Mouse (Mus musculus) Patski (cell line): Measurements from ENCODE around the gene Carns1. TPM values are rescaled to one million over a fixed set of nuclear protein-coding genes. Genes with fewer than 3 reads are reported as not detected.

ENCODE experiments used
- ATAC-seq: fragments of 100-300 bp; one replicate; pipeline ENCODE4 v1.8.0; 2021
- CTCF ChIA-PET: fragments of 350-600 bp; sonication (Branson Sonifier 250); formaldehyde crosslinking; loops from one replicate; lab custom pipeline; 2022; ENCODE audit warnings: inconsistent platforms; lab: Charles Lee
- POLR2A ChIA-PET: fragments of 350-600 bp; sonication (Branson Sonifier 250); formaldehyde crosslinking; loops from one replicate; lab custom pipeline; 2022; ENCODE audit warnings: antibody characterized with exemption, inconsistent platforms; lab: Charles Lee
- DNase-seq: peaks from one replicate; pipeline ENCODE4 v3.0.0-alpha.2; 2011; ENCODE audit warnings: low read depth, low spot score
- H3K27me3 ChIP-seq: fragments of 371-371 bp; one replicate; pipeline ENCODE4 v1.5.1; 2021
- CTCF ChIP-seq: fragments of 100-300 bp; IDR thresholded peaks from one replicate; pipeline ENCODE4 v1.5.1; 2021
- in situ Hi-C: fragments of 300-500 bp; cut with MboI; formaldehyde crosslinking; loops from 3 replicates; pipeline ENCODE4 v1.11.1; 2018; ENCODE audit warnings: low pct_unique_long_range_greater_than_20kb, mixed read lengths
- polyA plus RNA-seq: library from polyadenylated mRNA; unstranded; gene quantifications from one replicate; pipeline ENCODE4 v1.2.3, GENCODE M21; 2021

The Carns1 gene
- polyA plus RNA-seq, 1 experiment from 2014 or later: 13.7 TPM

DNA sequence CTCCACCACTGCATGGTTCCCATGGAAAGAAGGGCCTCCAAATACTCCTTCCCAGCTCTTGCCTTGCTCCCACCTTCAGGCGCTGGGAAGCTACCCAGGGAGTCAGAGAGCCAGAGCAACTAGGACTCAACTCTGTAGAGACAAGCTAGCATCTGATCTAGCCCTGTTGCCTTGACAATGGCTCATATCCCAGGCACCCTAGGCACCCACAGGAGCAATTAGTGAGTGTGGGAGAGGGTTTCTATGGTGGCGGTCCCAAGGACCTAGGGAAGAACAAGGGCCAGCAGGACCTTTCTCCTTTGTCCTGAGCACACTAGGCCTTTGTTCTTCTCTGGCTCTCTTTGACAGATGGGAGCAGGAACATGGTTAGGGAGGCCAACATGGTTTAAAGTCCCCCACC is 8.4 kb upstream of the Carns1 start:
- ATAC-seq (no peak), DNase-seq (no peak)
- in situ Hi-C loops: no loop called here
- POLR2A ChIA-PET: interaction anchor here (0.6 to 1.5 kb wide), 2 partner anchors 14 to 65 kb away, joined by 3 read pairs; no protein-coding TSS in a partner anchor
- no peak for TF ChIP-seq CTCF
- no peaks in the 10 kb centered on the region for H3K27me3 ChIP-seq
- CTCF ChIA-PET: no interaction called here

DNA sequence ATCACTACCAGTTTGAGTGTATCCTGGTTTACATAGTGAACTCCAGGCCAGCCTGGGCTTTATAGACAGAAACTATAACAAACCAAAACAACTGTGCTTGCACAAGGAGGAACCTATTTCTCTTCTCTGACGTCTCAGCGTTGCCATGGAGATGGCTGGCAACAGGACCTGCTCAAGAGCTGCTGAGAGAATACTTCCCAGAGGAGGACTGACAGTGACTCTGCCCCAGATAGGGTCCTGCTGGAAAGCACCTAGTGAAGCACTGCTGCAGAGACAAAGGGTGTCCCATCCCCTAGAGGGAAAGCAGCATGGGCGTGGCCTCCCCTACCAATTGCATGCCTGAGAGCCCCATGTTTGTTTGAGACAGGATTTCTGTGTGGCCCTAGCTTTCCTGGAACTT is 6.6 kb upstream of the Carns1 start:
- DNase-seq: no peak
- ATAC-seq: no peak
- no peaks in the 10 kb centered on the region for H3K27me3 ChIP-seq
- ChIA-PET POLR2A (interaction anchor here (1.3 to 1.6 kb wide), 2 partner anchors 10 to 20 kb away, joined by 4 to 7 read pairs; partner anchors contain the start of gene Rad9a), CTCF (interaction anchor here (1.7 to 2.4 kb wide), 2 partner anchors 10 to 12 kb away, joined by 4 to 8 read pairs; no protein-coding TSS in a partner anchor)
- TF ChIP-seq CTCF: no peak
- in situ Hi-C loops: no loop called here

DNA sequence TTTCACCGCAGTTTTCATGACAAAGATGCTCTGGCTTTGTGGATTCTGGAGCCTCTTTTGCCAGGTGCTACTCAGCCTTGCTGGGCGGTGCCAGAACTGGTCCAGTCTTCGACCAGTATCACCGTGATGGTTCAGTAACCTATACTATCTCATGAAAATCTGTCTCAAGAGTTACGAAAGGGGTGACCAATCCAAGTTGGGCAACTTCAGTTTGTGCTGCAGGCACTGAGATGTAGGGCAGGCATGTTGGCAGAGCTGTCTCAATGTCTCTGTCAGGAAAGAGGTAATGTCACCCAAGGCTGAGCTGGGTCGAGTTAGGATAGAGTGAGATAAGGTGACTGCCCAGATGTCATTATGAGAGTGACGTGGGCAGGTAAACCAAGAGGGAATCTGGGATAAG is 5.1 kb upstream of the Carns1 start:
- ATAC-seq (no peak), DNase-seq (no peak)
- H3K27me3 ChIP-seq: no peaks in the 10 kb centered on the region
- CTCF ChIA-PET: interaction anchor here (1.7 to 2.4 kb wide), 2 partner anchors 8 to 10 kb away, joined by 4 to 8 read pairs; no protein-coding TSS in a partner anchor
- POLR2A ChIA-PET: no interaction called here
- in situ Hi-C loops: no loop called here
- no peak for TF ChIP-seq CTCF

DNA sequence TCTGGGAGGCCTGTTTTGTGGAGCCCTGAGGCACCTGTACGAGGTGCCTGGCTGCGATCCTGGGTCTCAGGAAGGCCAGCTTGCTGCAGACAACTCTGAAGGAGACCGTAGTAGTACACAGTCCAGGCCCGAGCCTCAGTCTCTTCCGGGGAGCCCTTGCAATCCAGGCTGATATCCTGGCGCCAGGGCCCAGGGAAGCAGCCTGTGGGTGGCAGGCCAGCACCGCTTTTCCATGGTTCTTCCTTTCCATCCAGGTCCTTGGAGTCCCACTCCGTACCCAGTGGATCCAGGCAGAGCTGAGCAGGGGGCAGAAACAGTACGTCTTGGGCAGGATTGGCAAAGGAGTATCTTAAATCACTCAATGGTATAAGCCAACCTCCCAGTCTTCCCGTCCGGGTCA is 2.4 kb downstream of the Carns1 start:
- no peak for TF ChIP-seq CTCF
- ATAC-seq: no peak
- H3K27me3 ChIP-seq: no peaks in the 10 kb centered on the region
- ChIA-PET POLR2A (interaction anchor here (0.7 kb wide), 1 partner anchor 135 kb away, joined by 4 read pairs; no protein-coding TSS in a partner anchor), CTCF (interaction anchor here (2.0 to 2.2 kb wide), 2 partner anchors 9 to 19 kb away, joined by 6 to 8 read pairs; partner anchors contain the start of genes Ppp1ca and Tbc1d10c)
- in situ Hi-C loops: no loop called here
- DNase-seq: no peak

DNA sequence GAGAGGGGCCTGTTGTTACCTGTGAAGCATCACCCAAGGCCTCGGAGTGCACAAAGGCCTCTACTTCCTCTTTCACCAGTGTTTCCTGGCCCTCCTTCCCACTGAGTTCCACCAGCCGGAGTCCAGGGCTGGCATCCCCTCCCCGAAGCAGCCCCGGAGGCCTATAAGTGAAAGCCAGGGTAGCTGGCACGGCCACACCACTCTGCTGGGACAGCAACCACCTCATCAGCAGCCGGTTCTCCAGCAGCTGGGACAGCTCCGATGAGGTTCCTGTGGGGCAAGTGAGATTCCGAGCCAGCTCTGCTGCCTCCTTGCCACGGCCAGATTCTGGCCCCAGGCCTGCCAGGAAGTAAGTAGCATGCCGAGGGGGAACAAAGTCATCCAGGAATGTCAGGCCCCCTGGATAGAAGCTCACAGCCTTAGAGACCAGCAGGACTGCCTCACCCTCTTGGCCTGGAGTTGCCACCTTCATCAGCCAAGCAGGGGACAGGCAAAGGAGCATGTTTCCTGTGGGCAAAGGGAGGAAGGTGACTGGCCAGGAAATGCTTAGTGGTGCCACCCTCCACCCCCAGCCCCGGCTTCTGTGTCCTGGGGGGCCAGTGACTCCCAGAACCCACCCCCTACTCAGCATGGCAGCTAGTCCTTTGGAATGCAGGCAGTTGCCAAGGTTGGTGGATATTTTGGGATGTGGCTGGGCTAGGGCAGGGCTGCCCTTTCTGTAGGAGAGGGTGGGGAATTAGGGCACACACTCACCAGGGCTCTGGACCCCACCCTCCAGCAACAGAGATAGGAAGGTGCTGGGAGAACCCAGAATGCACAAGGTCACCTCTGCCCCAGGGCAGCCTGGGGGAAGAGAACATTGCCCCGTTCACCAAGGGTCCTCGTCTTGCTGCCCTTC is 3.6 kb downstream of the Carns1 start:
- ChIA-PET CTCF (interaction anchor here (1.2 to 2.2 kb wide), 4 partner anchors 10 to 57 kb away, joined by 4 to 8 read pairs (median 6); partner anchors contain the start of genes Ppp1ca, Rad9a and Tbc1d10c), POLR2A (interaction anchor here (0.8 to 3.3 kb wide), 8 partner anchors 11 to 46 kb away, joined by 3 to 22 read pairs (median 4); partner anchors contain the start of genes AC109138.7, Clcf1, Ppp1ca and Rad9a)
- ATAC-seq: peak; percentile 16
- no peaks in the 10 kb centered on the region for H3K27me3 ChIP-seq
- in situ Hi-C loops: no loop called here
- peak; percentile 58 for DNase-seq
- no peak for TF ChIP-seq CTCF

DNA sequence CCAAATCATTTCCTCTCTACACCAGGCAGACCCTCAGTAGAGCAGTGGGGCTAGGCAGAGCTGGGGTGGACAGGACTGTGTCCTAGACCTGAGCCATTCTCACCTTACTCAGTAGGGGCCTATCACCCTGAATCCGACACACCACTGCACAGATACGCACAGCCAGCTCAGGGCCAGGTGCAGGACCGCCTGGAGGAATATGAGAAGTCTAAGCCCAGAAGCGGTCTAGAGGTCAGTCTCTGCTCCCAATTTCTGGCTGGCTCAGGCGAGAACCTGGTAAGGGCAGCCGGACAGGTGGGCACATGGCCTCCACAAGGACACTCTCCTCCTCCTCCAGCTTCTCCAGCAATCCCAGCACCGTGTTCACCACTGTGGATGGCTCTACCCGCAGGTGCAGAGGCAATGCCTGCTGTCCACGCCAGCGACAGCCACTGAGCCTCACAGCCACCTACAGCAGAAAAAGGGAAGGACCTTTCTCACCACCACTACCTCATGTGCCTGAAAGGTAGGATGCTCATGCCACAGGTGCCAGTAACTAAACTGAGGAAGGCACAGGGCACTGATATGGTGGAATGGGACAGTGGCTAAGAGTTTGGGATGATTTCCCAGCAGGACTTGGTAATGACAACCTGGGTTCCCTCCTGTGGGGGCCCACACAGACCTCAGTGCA is 4.4 kb downstream of the Carns1 start:
- TF ChIP-seq CTCF: no peak
- DNase-seq: no peak
- no peaks in the 10 kb centered on the region for H3K27me3 ChIP-seq
- ChIA-PET POLR2A (interaction anchor here (0.8 to 3.3 kb wide), 16 partner anchors 11 to 59 kb away, joined by 3 to 22 read pairs (median 4); partner anchors contain the start of genes AC109138.7, Clcf1, Ppp1ca and Rad9a), CTCF (interaction anchor here (1.0 to 2.2 kb wide), 7 partner anchors 11 to 60 kb away, joined by 3 to 9 read pairs (median 6); partner anchors contain the start of gene Rad9a)
- ATAC-seq: no peak
- in situ Hi-C loops: no loop called here

DNA sequence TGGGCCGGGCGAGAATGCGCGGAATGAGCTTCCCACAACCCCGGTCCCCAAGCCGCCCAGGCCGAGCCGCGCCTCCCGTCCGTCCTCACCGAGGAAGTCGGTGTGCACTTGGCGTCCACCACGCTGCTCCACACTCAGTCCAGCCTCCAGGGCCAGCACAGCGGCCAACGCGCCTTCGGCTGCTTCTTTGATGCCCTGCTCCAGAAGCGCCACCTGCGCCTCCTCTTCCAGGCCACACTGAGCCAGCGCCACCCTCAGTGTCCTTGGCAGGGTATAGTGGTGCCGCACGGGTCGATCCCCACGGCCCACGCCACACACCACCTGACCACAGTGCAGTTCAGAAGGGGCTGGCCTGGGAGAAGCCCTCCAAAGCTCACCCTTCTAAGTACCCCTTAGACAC is 5.5 kb downstream of the Carns1 start:
- POLR2A ChIA-PET: interaction anchor here (1.0 to 3.3 kb wide), 13 partner anchors 10 to 60 kb away, joined by 3 to 22 read pairs (median 5); partner anchors contain the start of genes AC109138.7, Clcf1, Ppp1ca and Rad9a
- CTCF ChIA-PET: interaction anchor here (1.0 to 2.2 kb wide), 13 partner anchors 8 to 61 kb away, joined by 3 to 9 read pairs (median 5); partner anchors contain the start of genes Coro1b and Rad9a
- DNase-seq: no peak
- no peak for ATAC-seq
- no peak for TF ChIP-seq CTCF
- in situ Hi-C loops: no loop called here
- no peaks in the 10 kb centered on the region for H3K27me3 ChIP-seq

DNA sequence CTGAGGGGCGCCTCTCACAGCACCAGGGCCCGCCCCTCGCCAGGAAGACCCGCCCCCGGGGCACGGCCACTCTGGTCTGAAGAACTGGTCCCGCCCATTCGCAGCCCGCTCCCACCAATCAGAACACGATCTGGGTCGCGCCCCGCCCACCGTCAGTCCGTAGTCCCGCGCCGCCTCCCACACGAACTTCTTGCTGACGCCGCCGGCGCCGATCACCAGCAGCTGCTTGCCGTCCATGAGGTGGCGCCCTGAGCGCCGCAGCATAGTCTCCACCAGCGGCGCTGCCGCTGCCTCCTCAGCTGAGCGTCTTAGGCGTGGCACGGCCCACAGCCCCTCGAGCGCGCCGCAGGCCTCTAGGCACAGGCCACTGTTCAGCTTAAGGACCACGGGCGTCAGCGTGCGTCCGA is 5.9 kb downstream of the Carns1 start:
- POLR2A ChIA-PET: interaction anchor here (0.6 to 3.3 kb wide), 11 partner anchors 10 to 279 kb away, joined by 3 to 22 read pairs (median 5); partner anchors contain the start of genes AC109138.7, Clcf1, Ppp1ca and Rad9a
- in situ Hi-C loops: no loop called here
- DNase-seq (peak; percentile 91), ATAC-seq (peak; percentile 83)
- CTCF ChIA-PET: interaction anchor here (1.0 to 2.2 kb wide), 11 partner anchors 9 to 50 kb away, joined by 3 to 9 read pairs (median 5); partner anchors contain the start of genes Coro1b and Rad9a
- no peaks in the 10 kb centered on the region for H3K27me3 ChIP-seq
- TF ChIP-seq CTCF: no peak

DNA sequence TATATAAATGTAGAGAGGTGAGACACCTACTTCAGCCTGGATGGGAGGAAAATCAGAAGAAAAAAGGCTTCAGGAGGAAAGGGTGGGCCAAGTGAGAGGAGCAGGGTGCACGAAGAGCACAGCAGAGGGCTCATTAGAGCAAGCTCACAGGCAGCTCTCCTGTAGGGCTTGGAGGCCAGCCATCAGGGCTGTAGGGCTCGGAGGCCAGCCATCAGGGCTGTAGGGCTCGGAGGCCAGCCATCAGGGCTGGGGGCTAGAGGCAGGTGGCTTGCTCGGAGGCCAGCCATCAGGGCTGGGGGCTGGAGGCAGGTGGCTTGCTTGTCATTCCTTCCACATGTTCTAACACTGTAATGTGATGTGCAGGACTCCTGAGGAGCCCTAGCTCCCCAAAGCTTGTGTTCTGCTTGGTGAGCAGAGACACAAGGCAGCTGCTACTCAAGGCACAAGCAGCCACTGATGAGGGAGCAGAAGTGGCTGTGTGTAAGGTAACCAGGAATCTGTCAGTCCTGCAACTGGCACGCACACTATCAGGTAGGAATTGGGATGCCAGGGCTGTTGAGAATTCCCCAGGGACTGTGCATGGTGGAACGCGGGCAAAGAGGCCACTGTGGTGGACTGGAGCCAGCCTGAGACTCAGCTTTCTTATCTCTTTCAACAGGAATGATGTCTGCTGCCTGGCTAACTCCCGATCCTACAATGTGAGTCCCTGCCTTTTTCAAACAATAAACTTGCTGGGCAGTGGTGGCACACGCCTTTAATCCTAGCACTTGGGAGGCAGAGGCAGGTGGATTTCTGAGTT is 8.4 kb downstream of the Carns1 start:
- in situ Hi-C loops: no loop called here
- H3K27me3 ChIP-seq: no peaks in the 10 kb centered on the region
- no peak for DNase-seq
- CTCF ChIA-PET: interaction anchor here (1.2 to 1.6 kb wide), 2 partner anchors 20 to 34 kb away, joined by 3 read pairs; partner anchors contain the start of gene Rad9a
- POLR2A ChIA-PET: interaction anchor here (1.2 kb wide), 1 partner anchor 41 kb away, joined by 3 read pairs; no protein-coding TSS in a partner anchor
- no peak for TF ChIP-seq CTCF
- no peak for ATAC-seq
